Mouse (Mus musculus) heart, adult 9 months (tissue): ENCODE measurements around the gene Tmem236.

ENCODE experiments used
- DNase-seq, 2 experiments: peaks; one replicate each; pipeline ENCODE4 v3.0.0; 2022; ENCODE audit warnings: low spot score in 2 of 2

The Tmem236 gene

GRCm38 (mm10) chr2:14249839-14250564, 75.7 kb downstream of the Tmem236 start:
- DNase-seq, result peak in 1 of 2 experiments; percentile 16

- DNase-seq, result no peak
These were observed 77.6 kb downstream of the Tmem236 start for GRCm38 (mm10) chr2:14251938-14252337.

GRCm38 (mm10) chr2:14258345-14258850, 84.1 kb downstream of the Tmem236 start:
- DNase-seq, result no peak

GRCm38 (mm10) chr2:14262090-14262489, 87.8 kb downstream of the Tmem236 start:
- DNase-seq, result no peak

GRCm38 (mm10) chr2:14269160-14269559, 94.8 kb downstream of the Tmem236 start:
- DNase-seq, result peak; percentile 21 to 50
